Mouse (Mus musculus): ENCODE measurements around the gene Rsrp1. TPM values are rescaled to one million over a fixed set of nuclear protein-coding genes. Genes with fewer than 3 reads are reported as not detected.

Rsrp1 gene
- polyA plus RNA-seq (2012; rRNA removed): 533 and 883 TPM in 2 replicates

- H3K4me1 ChIP-seq (ENCODE audit: control insufficient read depth, insufficient read depth, low read length): peaks cover 9% of the 10 kb centered on the region
- peak; percentile 100 for TF ChIP-seq POLR2A (IDR thresholded peaks at IDR 0.05; ENCODE audit: borderline replicate concordance, extremely low read depth, low read depth, low read length)
- no peak for TF ChIP-seq CTCF (IDR thresholded peaks at IDR 0.05; ENCODE audit: insufficient read depth, low read length)
- peak within 1 kb of the TSS; percentile 79 for H3K4me3 ChIP-seq (replicated peaks; ENCODE audit: extremely low read depth, low read depth, low read length)
- WGBS: under 1% methylated on average over 64 of the region's 64 CpGs
- DNase-seq: peak; percentile 96
These were observed at the start of gene Rsrp1 for GRCm38 (mm10) chr4:134923258-134924018. Gene Rsrp1, plus strand, starts transcription at chr4:134923592.

GRCm38 (mm10) chr4:134876171-134876570, 47.2 kb upstream of the Rsrp1 start:
- 76% methylated on average over 9 of the region's 9 CpGs for WGBS
- Histone ChIP-seq H3K4me3 (replicated peaks; ENCODE audit: extremely low read depth, low read depth, low read length) (no peak overlapping the region), H3K4me1 (ENCODE audit: control insufficient read depth, insufficient read depth, low read length) (0 out of 2 replicates have a peak, but pooled peaks cover 2% of the 10 kb centered on the region)
- no peak for TF ChIP-seq POLR2A (IDR thresholded peaks at IDR 0.05; ENCODE audit: borderline replicate concordance, extremely low read depth, low read depth, low read length)
- no peak for TF ChIP-seq CTCF (IDR thresholded peaks at IDR 0.05; ENCODE audit: insufficient read depth, low read length)
- no peak for DNase-seq

GRCm38 (mm10) chr4:134879410-134879981, 43.9 kb upstream of the Rsrp1 start:
- peak; percentile 67 for DNase-seq
- WGBS: 5% methylated on average over 17 of the region's 17 CpGs
- 0 out of 2 replicates have a peak, but pooled peaks cover 2% of the 10 kb centered on the region for H3K4me1 ChIP-seq (ENCODE audit: control insufficient read depth, insufficient read depth, low read length)
- H3K4me3 ChIP-seq (replicated peaks; ENCODE audit: extremely low read depth, low read depth, low read length): peak overlapping the region; percentile 14
- no peak for TF ChIP-seq POLR2A (IDR thresholded peaks at IDR 0.05; ENCODE audit: borderline replicate concordance, extremely low read depth, low read depth, low read length)
- TF ChIP-seq CTCF (IDR thresholded peaks at IDR 0.05; ENCODE audit: insufficient read depth, low read length): peak; percentile 67

GRCm38 (mm10) chr4:134880041-134880440, 43.4 kb upstream of the Rsrp1 start:
- DNase-seq: no peak
- H3K4me3 ChIP-seq (replicated peaks; ENCODE audit: extremely low read depth, low read depth, low read length): no peak overlapping the region
- H3K4me1 ChIP-seq (ENCODE audit: control insufficient read depth, insufficient read depth, low read length): 0 out of 2 replicates have a peak, but pooled peaks cover 2% of the 10 kb centered on the region
- 40% methylated on average over 6 of the region's 6 CpGs for WGBS
- TF ChIP-seq POLR2A (IDR thresholded peaks at IDR 0.05; ENCODE audit: borderline replicate concordance, extremely low read depth, low read depth, low read length): no peak
- peak; percentile 53 for TF ChIP-seq CTCF (IDR thresholded peaks at IDR 0.05; ENCODE audit: insufficient read depth, low read length)

DNA sequence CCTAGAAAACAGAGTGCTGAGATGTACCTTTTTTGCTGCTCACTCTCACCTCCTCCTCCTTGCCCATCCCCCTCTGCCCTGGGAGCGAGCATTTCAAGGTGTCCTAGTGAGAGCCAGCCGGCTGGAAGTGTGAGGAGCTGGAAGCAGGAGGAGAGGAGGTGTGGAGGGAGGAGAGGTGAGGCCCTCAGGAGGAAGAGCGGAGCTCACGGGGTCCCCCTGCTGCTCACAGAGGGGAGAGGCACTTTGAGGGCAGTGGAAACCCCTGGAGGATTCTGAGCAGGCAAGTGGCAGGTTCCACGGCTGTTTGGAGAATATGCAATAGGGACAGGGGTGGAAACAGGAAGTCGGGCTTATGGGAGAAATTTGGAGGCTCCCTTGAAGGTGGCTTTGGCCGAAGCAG, 40.1 kb upstream of the Rsrp1 start:
- Histone ChIP-seq H3K4me3 (replicated peaks; ENCODE audit: extremely low read depth, low read depth, low read length) (no peak overlapping the region), H3K4me1 (ENCODE audit: control insufficient read depth, insufficient read depth, low read length) (0 out of 2 replicates have a peak, but pooled peaks cover 2% of the 10 kb centered on the region)
- TF ChIP-seq POLR2A (IDR thresholded peaks at IDR 0.05; ENCODE audit: borderline replicate concordance, extremely low read depth, low read depth, low read length) (no peak), CTCF (IDR thresholded peaks at IDR 0.05; ENCODE audit: insufficient read depth, low read length) (peak; percentile 78)
- 20% methylated on average over 7 of the region's 7 CpGs for WGBS
- DNase-seq: peak; percentile 40

DNA sequence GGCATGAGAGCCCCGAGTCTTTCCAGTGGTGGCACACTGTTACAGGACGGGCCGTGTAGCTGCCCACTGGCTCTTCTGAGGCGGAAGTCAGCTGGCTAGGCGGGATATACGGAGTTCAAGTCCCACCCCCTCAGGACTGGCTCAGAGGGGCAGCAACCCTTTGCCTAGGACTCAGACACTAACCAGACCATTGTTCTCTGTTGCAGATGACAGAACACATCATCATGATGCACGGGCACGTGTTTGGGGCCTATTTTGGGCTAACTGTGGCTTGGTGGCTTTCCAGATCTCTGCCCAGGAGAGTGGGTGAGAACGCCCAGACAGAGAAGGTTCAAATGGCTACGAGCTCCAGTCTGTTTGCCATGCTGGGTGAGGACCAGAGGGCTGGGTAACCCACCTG, 39.6 kb upstream of the Rsrp1 start:
- 0 out of 2 replicates have a peak, but pooled peaks cover 2% of the 10 kb centered on the region for H3K4me1 ChIP-seq (ENCODE audit: control insufficient read depth, insufficient read depth, low read length)
- 71% methylated on average over 10 of the region's 10 CpGs for WGBS
- no peak for TF ChIP-seq POLR2A (IDR thresholded peaks at IDR 0.05; ENCODE audit: borderline replicate concordance, extremely low read depth, low read depth, low read length)
- no peak for TF ChIP-seq CTCF (IDR thresholded peaks at IDR 0.05; ENCODE audit: insufficient read depth, low read length)
- H3K4me3 ChIP-seq (replicated peaks; ENCODE audit: extremely low read depth, low read depth, low read length): no peak overlapping the region
- no peak for DNase-seq

DNA sequence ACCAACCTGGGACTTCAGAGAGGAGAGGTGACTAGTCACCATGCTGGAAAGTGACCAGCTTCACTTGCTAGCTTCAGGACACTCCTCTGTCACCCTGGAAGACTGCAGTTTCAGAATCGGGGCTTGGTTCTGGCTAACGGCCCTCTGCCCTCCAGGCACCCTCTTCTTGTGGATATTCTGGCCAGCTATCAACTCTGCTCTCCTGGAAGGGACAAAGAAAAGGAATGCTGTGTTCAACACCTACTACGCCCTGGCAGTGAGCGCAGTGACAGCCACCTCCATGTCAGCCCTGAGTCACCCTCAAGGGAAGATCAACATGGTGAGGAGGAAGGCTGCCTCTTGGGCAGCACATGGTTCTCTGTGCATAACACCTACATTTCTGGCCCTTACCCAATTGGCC, 39.0 kb upstream of the Rsrp1 start:
- no peak for TF ChIP-seq CTCF (IDR thresholded peaks at IDR 0.05; ENCODE audit: insufficient read depth, low read length)
- TF ChIP-seq POLR2A (IDR thresholded peaks at IDR 0.05; ENCODE audit: borderline replicate concordance, extremely low read depth, low read depth, low read length): no peak
- 80% methylated on average over 4 of the region's 4 CpGs for WGBS
- Histone ChIP-seq H3K4me1 (ENCODE audit: control insufficient read depth, insufficient read depth, low read length) (0 out of 2 replicates have a peak, but pooled peaks cover 2% of the 10 kb centered on the region), H3K4me3 (replicated peaks; ENCODE audit: extremely low read depth, low read depth, low read length) (no peak overlapping the region)
- DNase-seq: no peak

GRCm38 (mm10) chr4:134892096-134892495, 31.3 kb upstream of the Rsrp1 start:
- 74% methylated on average over 6 of the region's 6 CpGs for WGBS
- Histone ChIP-seq H3K4me3 (replicated peaks; ENCODE audit: extremely low read depth, low read depth, low read length) (no peak overlapping the region), H3K4me1 (ENCODE audit: control insufficient read depth, insufficient read depth, low read length) (no peaks in the 10 kb centered on the region)
- TF ChIP-seq CTCF (IDR thresholded peaks at IDR 0.05; ENCODE audit: insufficient read depth, low read length) (peak; percentile 8; the same call in 1 of the 2 replicates), POLR2A (IDR thresholded peaks at IDR 0.05; ENCODE audit: borderline replicate concordance, extremely low read depth, low read depth, low read length) (no peak)
- DNase-seq: peak; percentile 34

DNA sequence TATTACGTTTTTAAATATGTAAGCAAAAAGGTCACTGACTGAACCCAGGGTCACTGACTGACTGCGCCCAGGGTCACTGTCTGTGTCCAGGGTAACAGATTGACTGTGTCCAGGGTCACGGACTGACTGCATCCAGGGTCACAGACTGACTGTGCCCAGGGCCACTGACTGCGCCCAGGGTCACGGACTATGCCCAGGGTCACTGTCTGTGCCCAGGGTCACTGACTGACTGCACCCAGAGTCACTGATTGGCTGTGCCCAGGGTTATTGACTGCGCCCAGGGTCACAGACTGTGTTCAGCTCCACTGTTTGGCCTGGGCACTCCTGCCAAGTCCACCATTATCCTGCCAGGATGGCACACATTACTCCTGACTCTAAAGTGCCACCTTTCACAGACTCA, 26.1 kb upstream of the Rsrp1 start:
- Histone ChIP-seq H3K4me1 (ENCODE audit: control insufficient read depth, insufficient read depth, low read length) (no peaks in the 10 kb centered on the region), H3K4me3 (replicated peaks; ENCODE audit: extremely low read depth, low read depth, low read length) (no peak overlapping the region)
- 82% methylated on average over 6 of the region's 6 CpGs for WGBS
- no peak for TF ChIP-seq CTCF (IDR thresholded peaks at IDR 0.05; ENCODE audit: insufficient read depth, low read length)
- TF ChIP-seq POLR2A (IDR thresholded peaks at IDR 0.05; ENCODE audit: borderline replicate concordance, extremely low read depth, low read depth, low read length): no peak
- no peak for DNase-seq

Data from lung, adult 2 months (tissue).